Mouse (Mus musculus): ENCODE measurements around the gene Rab3d. TPM values are rescaled to one million over a fixed set of nuclear protein-coding genes. Genes with fewer than 3 reads are reported as not detected.
A peak's percentile ranks its signal among the peaks of the same experiment; 100 is the strongest.

Rab3d gene
- 5.5 and 5.6 TPM in 2 replicates for total RNA-seq (2014; rRNA removed)
- 8.0 and 16.6 TPM in 2 replicates for polyA plus RNA-seq (2012; rRNA removed)

- WGBS, result under 1% methylated on average over 36 of the region's 36 CpGs
- no peak for TF ChIP-seq CTCF (IDR thresholded peaks at IDR 0.05; ENCODE audit: low read depth, low read length)
- TF ChIP-seq POLR2A (IDR thresholded peaks at IDR 0.05; ENCODE audit: extremely low read depth, insufficient read depth, low read length), result no peak
- Histone ChIP-seq H3K4me3 (ENCODE audit: insufficient read depth, low read depth, low read length) (peak within 1 kb of the TSS; percentile 75), H3K36me3 (ENCODE audit: control insufficient read depth, insufficient read depth, low read length) (peaks cover 2% of the 10 kb centered on the region), H3K27me3 (ENCODE audit: control insufficient read depth, insufficient read depth, low read length) (no peaks in the 10 kb centered on the region), H3K79me2 (ENCODE audit: control insufficient read depth, insufficient read depth, low read length) (no peaks in the 10 kb centered on the region), H3K9ac (ENCODE audit: low read depth, low read length) (peak within 1 kb of the TSS; percentile 81), H3K4me1 (ENCODE audit: control insufficient read depth, insufficient read depth, low read length) (peaks cover 5% of the 10 kb centered on the region; the same call in 1 of the 2 replicates), H3K27ac (replicated peaks; ENCODE audit: insufficient read depth, low read depth, low read length) (peak within 1 kb of the TSS; percentile 49)
- peak; percentile 80 for DNase-seq (ENCODE audit: extremely low read depth, low read depth, low spot score)
These were observed at the start of gene Rab3d for GRCm38 (mm10) chr9:21918035-21918592. Rab3d (minus strand) TSS chr9:21918192.

- Histone ChIP-seq H3K27me3 (ENCODE audit: control insufficient read depth, insufficient read depth, low read length) (peaks cover 6% of the 10 kb centered on the region), H3K36me3 (ENCODE audit: control insufficient read depth, insufficient read depth, low read length) (no peaks in the 10 kb centered on the region), H3K4me3 (ENCODE audit: insufficient read depth, low read depth, low read length) (peak within 1 kb of the TSS; percentile 56), H3K79me2 (ENCODE audit: control insufficient read depth, insufficient read depth, low read length) (no peaks in the 10 kb centered on the region), H3K9ac (ENCODE audit: low read depth, low read length) (peak within 1 kb of the TSS; percentile 46), H3K27ac (replicated peaks; ENCODE audit: insufficient read depth, low read depth, low read length) (peak within 1 kb of the TSS; percentile 16), H3K4me1 (ENCODE audit: control insufficient read depth, insufficient read depth, low read length) (no peaks in the 10 kb centered on the region)
- 52% methylated on average over 8 of the region's 8 CpGs for WGBS
- TF ChIP-seq CTCF (IDR thresholded peaks at IDR 0.05; ENCODE audit: low read depth, low read length) (no peak), POLR2A (IDR thresholded peaks at IDR 0.05; ENCODE audit: extremely low read depth, insufficient read depth, low read length) (no peak)
- no peak for DNase-seq (ENCODE audit: extremely low read depth, low read depth, low spot score)
These were observed 45.4 kb upstream of the Rab3d start, which contains the start of gene Epor for GRCm38 (mm10) chr9:21963417-21963816. Epor (minus strand) TSS chr9:21963506.

DNA sequence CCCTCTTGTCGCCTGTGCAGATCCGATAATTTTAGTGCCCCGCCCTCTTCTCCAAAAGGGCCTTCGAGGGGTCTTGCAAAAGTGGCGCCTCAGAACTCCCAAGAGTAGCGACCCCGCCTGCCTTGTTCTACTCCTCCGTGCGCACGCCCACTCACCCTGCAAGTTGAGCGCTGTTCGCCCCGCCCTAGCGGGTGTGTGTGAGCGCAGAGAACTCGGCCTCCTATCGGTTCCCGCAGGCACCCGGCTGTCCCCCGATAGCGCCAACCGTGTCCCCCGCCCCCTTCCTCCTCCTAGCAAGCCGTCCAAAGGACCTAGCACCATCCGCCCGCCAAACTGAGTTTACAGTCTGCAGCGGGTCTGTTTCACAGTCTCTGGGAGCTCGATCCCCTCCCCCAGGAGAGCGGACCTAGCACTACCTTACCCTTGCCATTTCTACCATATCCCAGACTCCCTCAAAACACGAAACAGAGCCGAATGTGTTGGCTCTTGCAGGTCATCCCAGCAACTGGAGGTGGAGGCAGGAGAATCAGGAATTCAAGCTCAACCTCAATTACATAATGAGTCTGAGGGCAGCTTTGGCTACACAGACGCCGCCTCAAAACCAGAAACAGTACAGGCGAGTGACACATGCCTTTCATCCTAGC lies 44.5 kb upstream of the Rab3d start:
- DNase-seq (ENCODE audit: extremely low read depth, low read depth, low spot score), result no peak
- H3K4me1 ChIP-seq (ENCODE audit: control insufficient read depth, insufficient read depth, low read length), result no peaks in the 10 kb centered on the region
- peaks cover 6% of the 10 kb centered on the region for H3K27me3 ChIP-seq (ENCODE audit: control insufficient read depth, insufficient read depth, low read length)
- no peaks in the 10 kb centered on the region for H3K36me3 ChIP-seq (ENCODE audit: control insufficient read depth, insufficient read depth, low read length)
- no peak overlapping the region; the same call in 1 of the 2 replicates for H3K27ac ChIP-seq (replicated peaks; ENCODE audit: insufficient read depth, low read depth, low read length)
- WGBS, result 4% methylated on average over 34 of the region's 34 CpGs
- H3K79me2 ChIP-seq (ENCODE audit: control insufficient read depth, insufficient read depth, low read length), result no peaks in the 10 kb centered on the region
- peak overlapping the region; percentile 56 for H3K4me3 ChIP-seq (ENCODE audit: insufficient read depth, low read depth, low read length)
- TF ChIP-seq CTCF (IDR thresholded peaks at IDR 0.05; ENCODE audit: low read depth, low read length) (peak; percentile 15; the same call in 1 of the 2 replicates), POLR2A (IDR thresholded peaks at IDR 0.05; ENCODE audit: extremely low read depth, insufficient read depth, low read length) (no peak)
- H3K9ac ChIP-seq (ENCODE audit: low read depth, low read length), result peak overlapping the region; percentile 46

GRCm38 (mm10) chr9:21962010-21962409 lies 44.0 kb upstream of the Rab3d start:
- TF ChIP-seq POLR2A (IDR thresholded peaks at IDR 0.05; ENCODE audit: extremely low read depth, insufficient read depth, low read length) (no peak), CTCF (IDR thresholded peaks at IDR 0.05; ENCODE audit: low read depth, low read length) (no peak)
- H3K27ac ChIP-seq (replicated peaks; ENCODE audit: insufficient read depth, low read depth, low read length), result no peak overlapping the region
- peak overlapping the region; percentile 56 for H3K4me3 ChIP-seq (ENCODE audit: insufficient read depth, low read depth, low read length)
- WGBS, result 3% methylated on average over 15 of the region's 15 CpGs
- peaks cover 6% of the 10 kb centered on the region for H3K27me3 ChIP-seq (ENCODE audit: control insufficient read depth, insufficient read depth, low read length)
- DNase-seq (ENCODE audit: extremely low read depth, low read depth, low spot score), result no peak
- no peaks in the 10 kb centered on the region for H3K4me1 ChIP-seq (ENCODE audit: control insufficient read depth, insufficient read depth, low read length)
- no peaks in the 10 kb centered on the region for H3K36me3 ChIP-seq (ENCODE audit: control insufficient read depth, insufficient read depth, low read length)
- H3K79me2 ChIP-seq (ENCODE audit: control insufficient read depth, insufficient read depth, low read length), result no peaks in the 10 kb centered on the region
- H3K9ac ChIP-seq (ENCODE audit: low read depth, low read length), result peak overlapping the region; percentile 19; the same call in 1 of the 2 replicates

DNA sequence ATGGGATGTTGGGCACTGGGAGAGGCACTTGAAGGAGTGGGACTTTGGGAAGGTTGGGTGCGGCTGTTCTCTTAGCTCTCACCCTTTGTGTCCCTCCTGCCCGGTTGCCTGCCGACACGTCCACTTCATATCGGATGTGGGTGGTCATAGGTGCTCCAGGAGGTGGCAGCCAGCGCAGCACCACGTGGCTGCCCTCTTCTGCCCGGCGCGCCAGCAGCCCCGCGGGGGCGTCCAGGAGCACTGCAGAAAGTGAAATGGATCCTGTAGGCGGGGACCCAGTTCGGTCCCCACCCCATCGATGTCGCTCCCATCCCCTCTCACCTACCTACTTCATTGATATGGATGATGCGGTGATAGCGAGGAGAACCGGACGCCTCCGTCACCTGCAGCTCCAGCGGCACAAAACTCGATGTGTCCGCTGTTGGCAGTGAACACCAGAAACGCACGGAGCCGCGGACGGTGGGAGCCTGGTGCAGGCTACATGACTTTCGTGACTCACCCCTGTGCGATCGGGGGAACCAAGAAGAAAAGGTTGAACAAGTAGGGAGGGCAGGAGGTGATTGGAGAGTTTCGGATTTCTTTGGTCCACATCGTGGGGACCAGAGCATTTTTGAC lies 43.5 kb upstream of the Rab3d start:
- Histone ChIP-seq H3K9ac (ENCODE audit: low read depth, low read length) (no peak overlapping the region), H3K27me3 (ENCODE audit: control insufficient read depth, insufficient read depth, low read length) (peaks cover 6% of the 10 kb centered on the region), H3K79me2 (ENCODE audit: control insufficient read depth, insufficient read depth, low read length) (no peaks in the 10 kb centered on the region), H3K4me1 (ENCODE audit: control insufficient read depth, insufficient read depth, low read length) (no peaks in the 10 kb centered on the region), H3K27ac (replicated peaks; ENCODE audit: insufficient read depth, low read depth, low read length) (no peak overlapping the region), H3K4me3 (ENCODE audit: insufficient read depth, low read depth, low read length) (peak overlapping the region; percentile 56; the same call in 1 of the 2 replicates), H3K36me3 (ENCODE audit: control insufficient read depth, insufficient read depth, low read length) (no peaks in the 10 kb centered on the region)
- DNase-seq (ENCODE audit: extremely low read depth, low read depth, low spot score), result no peak
- 19% methylated on average over 35 of the region's 35 CpGs for WGBS
- TF ChIP-seq CTCF (IDR thresholded peaks at IDR 0.05; ENCODE audit: low read depth, low read length) (no peak), POLR2A (IDR thresholded peaks at IDR 0.05; ENCODE audit: extremely low read depth, insufficient read depth, low read length) (no peak)

Measured in liver, adult 2 months (tissue).